Mouse (Mus musculus) CD4-positive helper T cell, adult 2 months (primary cell): ENCODE measurements at regions not wholly inside any gene's neighbourhood (a gene's known extent, or its start where the extent isn't known, plus 50 kb on each side); places are given as distances from the start of the nearest gene placed in this dataset.
"Not testable (repeated sequence)": the region's sequence is repeated elsewhere in the genome, so short reads cannot be mapped to it uniquely, and the experiment has no call there.

Experiments
- DNase-seq: peaks from one replicate; pipeline ENCODE4 v3.0.0-alpha.2; 2012; ENCODE audit warnings: low read depth, missing footprints, low spot score

GRCm38 (mm10) chr8:96586129-96586528 is 697.8 kb upstream of the Got2 start:
- DNase-seq, result no peak

GRCm38 (mm10) chr8:96552512-96552911 is 664.2 kb upstream of the Got2 start:
- peak; percentile 67 for DNase-seq

GRCm38 (mm10) chr8:96550408-96550807 is 662.1 kb upstream of the Got2 start:
- no peak for DNase-seq

GRCm38 (mm10) chr8:96548663-96549062 is 660.3 kb upstream of the Got2 start:
- DNase-seq, result no peak

DNA sequence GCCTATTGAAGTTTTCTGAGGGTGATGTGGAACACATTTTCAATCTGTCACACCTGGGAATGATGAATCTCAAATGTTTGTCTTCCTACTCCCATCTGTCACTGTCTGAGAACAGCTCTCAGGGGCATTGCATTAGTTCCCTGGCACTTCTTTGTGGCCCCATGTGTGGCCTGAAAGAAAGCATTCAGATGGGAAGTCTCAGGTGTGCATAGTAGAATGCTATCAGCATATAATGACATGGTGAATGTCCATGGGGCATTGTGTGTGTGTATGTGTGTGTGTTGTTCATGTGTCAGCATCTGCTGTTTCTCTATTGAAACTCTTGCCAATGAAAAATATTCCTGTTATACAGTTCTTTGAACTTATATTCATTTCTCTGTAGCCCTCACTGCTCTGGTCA is 659.8 kb upstream of the Got2 start:
- DNase-seq, result no peak

GRCm38 (mm10) chr8:96542215-96542614 is 653.9 kb upstream of the Got2 start:
- DNase-seq, result no peak

- no peak for DNase-seq
Measured at GRCm38 (mm10) chr8:96498854-96499253, 610.5 kb upstream of the Got2 start.

DNA sequence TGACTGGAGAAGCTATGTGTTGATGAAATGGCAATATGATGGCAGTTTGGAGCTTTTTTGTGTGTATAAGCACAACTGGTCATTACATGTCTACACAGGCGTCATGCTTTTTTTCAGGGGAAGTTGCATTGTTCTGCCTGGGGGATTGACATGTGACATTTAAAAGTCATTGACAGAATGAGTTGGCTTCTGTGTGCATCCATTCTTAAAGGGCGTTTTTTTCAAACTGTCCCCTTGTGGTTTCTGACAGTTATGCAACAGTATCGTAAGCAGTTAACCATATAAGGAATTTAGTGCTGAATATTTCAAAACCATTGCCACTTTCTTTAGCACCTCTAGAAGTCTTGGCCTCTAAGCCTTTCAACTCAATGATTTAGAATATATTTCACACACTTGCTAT is 607.1 kb upstream of the Got2 start:
- no peak for DNase-seq

- DNase-seq, result no peak
Measured at GRCm38 (mm10) chr8:96489804-96490203, 601.5 kb upstream of the Got2 start.

DNA sequence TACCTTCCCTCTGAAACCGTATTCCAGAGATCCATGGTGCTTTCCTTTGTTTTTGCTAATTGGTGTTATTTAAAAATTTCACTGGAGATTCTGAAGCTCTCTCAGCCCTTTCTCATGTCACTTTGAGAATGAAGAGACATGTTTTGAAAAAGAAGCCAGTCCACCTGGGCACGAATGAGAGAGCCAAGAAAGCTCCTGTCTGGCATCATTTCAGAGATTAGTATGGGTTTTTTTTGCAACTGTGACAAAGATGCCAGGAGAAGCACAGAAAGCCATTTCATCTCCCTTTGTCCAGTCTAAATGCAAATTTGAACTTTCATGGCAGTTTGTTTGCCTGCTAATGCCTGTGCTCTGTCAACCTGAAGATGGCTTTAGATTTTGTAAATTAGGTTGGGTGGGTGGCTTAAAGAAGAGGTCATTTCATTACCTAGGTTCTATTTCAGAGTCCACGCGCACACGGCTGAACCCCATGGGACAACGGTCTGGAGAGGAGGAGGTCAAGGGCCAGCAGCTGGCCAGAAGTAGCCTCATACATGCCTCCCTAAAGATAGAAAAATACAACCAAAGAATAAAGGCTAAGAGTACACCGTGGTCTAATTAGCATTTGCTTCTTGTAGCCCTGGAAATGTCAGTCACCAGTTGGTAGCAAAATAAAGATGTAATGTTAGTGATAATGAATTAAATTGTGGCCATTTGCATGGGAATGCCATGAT is 600.5 kb upstream of the Got2 start:
- DNase-seq, result no peak

DNA sequence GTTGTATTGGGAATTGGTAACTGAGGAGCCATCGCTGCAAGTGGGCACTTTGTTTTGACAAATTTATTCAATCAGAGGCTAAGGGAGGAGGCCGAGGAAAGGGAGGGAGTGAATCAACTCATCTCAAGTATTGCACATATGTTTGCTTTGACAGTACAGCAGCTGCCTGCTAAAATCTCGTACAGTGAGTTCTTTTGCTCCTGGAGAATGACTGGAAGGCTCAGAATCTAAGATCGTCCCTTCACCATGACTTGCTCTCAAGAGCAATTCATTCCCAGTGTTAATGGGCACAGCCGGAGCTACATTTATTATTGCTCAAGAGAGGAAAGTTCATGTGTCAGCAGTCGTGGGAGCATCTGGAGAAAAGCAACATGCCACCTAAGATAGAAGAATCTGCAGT is 567.6 kb upstream of the Got2 start:
- DNase-seq, result no peak

DNA sequence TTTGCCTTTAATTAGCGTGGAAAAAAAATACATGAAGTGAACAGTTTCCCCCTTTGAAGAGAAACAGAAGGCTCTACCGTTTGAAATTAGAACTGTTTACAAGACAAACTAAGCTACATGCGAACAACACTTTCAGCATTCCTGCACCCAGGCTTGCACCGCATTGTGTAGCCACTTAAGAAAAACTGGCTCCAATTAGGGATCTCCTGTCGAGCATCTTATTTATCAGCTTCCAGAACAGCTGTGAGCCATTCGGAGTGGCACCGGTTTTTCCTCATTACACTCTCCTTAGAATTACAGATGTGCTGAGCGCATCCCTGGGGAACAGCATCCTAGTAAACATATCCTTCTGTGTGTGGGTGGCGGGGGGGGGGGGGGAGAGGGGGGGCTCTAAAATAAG is 567.0 kb upstream of the Got2 start:
- no peak for DNase-seq

- DNase-seq, result no peak
Measured at GRCm38 (mm10) chr8:96429708-96430107, 541.4 kb upstream of the Got2 start.

DNA sequence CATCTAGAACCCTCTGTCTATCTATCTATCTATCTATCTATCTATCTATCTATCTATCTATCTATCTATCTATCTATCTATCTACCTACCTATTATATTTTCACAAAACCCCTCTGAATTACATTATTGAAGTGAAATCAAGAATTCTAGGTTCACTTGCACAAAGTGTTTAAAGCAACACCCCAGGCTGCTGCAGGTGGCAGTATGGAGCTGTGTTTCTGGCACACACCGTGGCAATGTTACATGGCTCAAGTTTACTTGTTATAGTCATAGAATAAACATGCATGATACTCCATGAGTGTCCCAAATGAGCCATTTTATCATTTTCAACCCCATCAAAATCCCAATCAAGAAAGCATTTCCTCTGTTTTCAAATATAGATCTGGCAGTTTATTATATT is 538.6 kb upstream of the Got2 start:
- DNase-seq, result no peak

DNA sequence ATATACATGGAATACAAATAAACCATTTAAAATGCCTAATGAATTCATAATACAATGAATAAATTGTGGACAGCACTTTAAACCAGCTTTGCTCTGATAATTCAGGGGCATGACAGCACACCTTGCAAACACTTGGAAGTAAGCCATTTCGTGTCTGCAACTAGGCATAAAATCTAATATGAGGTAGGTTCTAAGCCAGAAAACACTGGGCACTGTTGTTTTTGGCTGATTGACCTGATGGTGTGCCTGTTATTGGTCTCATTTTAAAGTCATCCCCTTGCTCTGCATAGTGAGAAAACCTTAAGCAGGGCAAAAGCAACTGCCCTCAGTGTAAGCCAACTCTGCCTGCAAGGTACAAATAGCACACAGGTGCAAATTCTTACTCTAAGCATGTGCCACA is 521.3 kb upstream of the Got2 start:
- no peak for DNase-seq

GRCm38 (mm10) chr8:96404549-96405145 is 516.3 kb upstream of the Got2 start:
- no peak for DNase-seq

- DNase-seq, result no peak
Measured at GRCm38 (mm10) chr8:96403669-96404068, 515.3 kb upstream of the Got2 start.

- DNase-seq, result not testable (repeated sequence)
Measured at GRCm38 (mm10) chr8:96399381-96399780, 511.0 kb upstream of the Got2 start.

DNA sequence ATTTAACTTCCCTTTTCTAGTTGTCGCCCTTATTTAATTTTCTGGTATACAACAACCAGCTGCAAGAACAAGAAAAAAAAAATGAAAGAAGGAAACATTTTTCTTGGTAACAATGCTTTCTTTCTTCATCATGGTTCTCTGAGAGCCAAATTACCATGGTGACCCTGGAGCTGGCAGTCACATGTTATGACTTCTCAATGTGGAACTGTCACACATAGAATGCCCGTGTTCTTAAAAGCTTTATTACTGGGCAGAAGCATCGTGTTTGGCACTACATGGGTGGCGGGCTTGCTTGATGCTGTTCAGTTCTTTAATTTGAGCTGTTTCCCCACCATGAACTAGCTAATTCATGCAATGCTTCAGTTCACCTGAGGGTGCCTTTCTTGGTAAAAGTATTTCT is 504.7 kb upstream of the Got2 start:
- DNase-seq, result no peak

DNA sequence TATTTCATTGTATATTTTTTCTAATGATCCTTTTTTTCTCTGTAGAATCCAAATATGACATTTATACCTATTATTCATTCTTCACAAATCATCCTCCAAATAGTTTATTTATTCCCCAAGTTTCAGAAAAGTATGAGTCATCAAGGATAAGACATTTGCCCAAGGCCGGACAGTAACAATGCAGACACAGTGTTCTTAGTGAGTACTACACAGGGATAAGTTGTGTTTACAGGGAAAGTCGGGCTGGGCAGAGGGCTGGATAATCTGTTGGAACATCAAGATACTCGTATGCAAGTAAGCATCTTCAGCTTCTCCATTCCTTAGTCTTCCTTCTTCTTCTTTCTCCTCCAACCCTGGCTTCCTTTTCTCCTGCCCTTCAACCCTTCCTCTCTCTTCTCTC is 500.9 kb upstream of the Got2 start:
- no peak for DNase-seq

- no peak for DNase-seq
Measured at GRCm38 (mm10) chr8:96370500-96370899, 482.2 kb upstream of the Got2 start.

GRCm38 (mm10) chr8:96362853-96363445 is 474.6 kb upstream of the Got2 start:
- no peak for DNase-seq

DNA sequence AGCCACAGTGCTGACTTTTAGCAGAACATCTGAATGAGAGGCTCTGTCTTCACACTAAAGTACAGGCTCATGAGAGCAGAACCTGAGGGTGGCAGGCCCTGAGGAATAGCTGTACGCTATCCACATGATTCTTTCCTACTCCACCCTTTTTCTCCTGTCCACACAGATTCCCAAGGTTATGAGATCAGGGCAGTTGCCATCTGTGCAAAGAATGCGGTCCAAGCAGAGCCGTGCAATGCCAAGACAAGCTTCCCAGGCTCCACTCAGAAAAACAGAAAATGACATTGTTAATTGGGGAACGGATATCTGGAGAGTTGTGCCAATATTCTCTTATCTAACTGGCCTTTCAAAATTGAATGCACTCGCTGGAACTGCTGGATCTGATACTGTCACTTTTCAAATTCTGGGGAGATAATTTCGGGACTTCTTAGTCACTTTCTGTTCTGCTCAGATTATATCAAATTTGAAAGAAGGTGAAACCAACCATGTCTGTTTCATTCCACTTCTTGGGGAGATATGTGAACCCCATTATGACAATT is 462.3 kb upstream of the Got2 start:
- DNase-seq, result no peak
